Mouse (Mus musculus): ENCODE data around the gene Tprn. TPM values are rescaled to one million over a fixed set of nuclear protein-coding genes. Genes with fewer than 3 reads are reported as not detected.

Tprn gene
- total RNA-seq, 2 experiments from 2014 or later = 15.5 to 18.7 TPM

GRCm38 (mm10) chr2:25290816-25291130 is 28.4 kb downstream of the Tprn start:
- no peak for DNase-seq (ENCODE audit: low spot score in 2 of 2)

GRCm38 (mm10) chr2:25291184-25292053 is 29.0 kb downstream of the Tprn start:
- DNase-seq (ENCODE audit: low spot score in 2 of 2) = no peak

- no peak for DNase-seq (ENCODE audit: low spot score in 2 of 2)
Measured at GRCm38 (mm10) chr2:25292054-25292544, 29.7 kb downstream of the Tprn start.

GRCm38 (mm10) chr2:25292856-25293255 is 30.4 kb downstream of the Tprn start:
- DNase-seq (ENCODE audit: low spot score in 2 of 2) = peak in 1 of 2 experiments; percentile 65

- DNase-seq (ENCODE audit: low spot score in 2 of 2) = no peak
Measured at GRCm38 (mm10) chr2:25293706-25294105, 31.3 kb downstream of the Tprn start.

- no peak for DNase-seq (ENCODE audit: low spot score in 2 of 2)
Measured at GRCm38 (mm10) chr2:25297093-25297492, 34.7 kb downstream of the Tprn start.

- no peak for DNase-seq (ENCODE audit: low spot score in 2 of 2)
Measured at GRCm38 (mm10) chr2:25298046-25298445, 35.6 kb downstream of the Tprn start.

- no peak for DNase-seq (ENCODE audit: low spot score in 2 of 2)
Measured at GRCm38 (mm10) chr2:25303452-25303851, 41.0 kb downstream of the Tprn start.

GRCm38 (mm10) chr2:25303931-25304656 is 41.7 kb downstream of the Tprn start:
- no peak for DNase-seq (ENCODE audit: low spot score in 2 of 2)

- DNase-seq (ENCODE audit: low spot score in 2 of 2) = no peak
Measured at GRCm38 (mm10) chr2:25304657-25305541, 42.5 kb downstream of the Tprn start.

- DNase-seq (ENCODE audit: low spot score in 2 of 2) = no peak
Measured at GRCm38 (mm10) chr2:25305587-25306359, 43.4 kb downstream of the Tprn start.

- no peak for DNase-seq (ENCODE audit: low spot score in 2 of 2)
Measured at GRCm38 (mm10) chr2:25310180-25310579, 47.8 kb downstream of the Tprn start.

- DNase-seq (ENCODE audit: low spot score in 2 of 2) = no peak
Measured at GRCm38 (mm10) chr2:25310969-25311368, 48.6 kb downstream of the Tprn start.

- DNase-seq (ENCODE audit: low spot score in 2 of 2) = no peak
Measured at GRCm38 (mm10) chr2:25311491-25311891, 49.1 kb downstream of the Tprn start.

GRCm38 (mm10) chr2:25318119-25318966 is 55.9 kb downstream of the Tprn start:
- DNase-seq (ENCODE audit: low spot score in 2 of 2) = no peak

GRCm38 (mm10) chr2:25318971-25319773 is 56.8 kb downstream of the Tprn start, which contains the start of gene Grin1:
Grin1 (minus strand) TSS chr2:25319187.
- DNase-seq (ENCODE audit: low spot score in 2 of 2) = peak; percentile 23 to 39

Data from adrenal gland, postnatal 4 days (tissue).